Mouse (Mus musculus) lung, adult 18-20 months (tissue): ENCODE data around the gene Dennd2a.
A peak's percentile ranks its signal among the peaks of the same experiment; 100 is the strongest.

Experiments
- DNase-seq, 2 experiments: peaks; one replicate each; pipeline ENCODE4 v3.0.0; 2022; ENCODE audit warnings: mixed read lengths in 2 of 2

The Dennd2a gene

DNA sequence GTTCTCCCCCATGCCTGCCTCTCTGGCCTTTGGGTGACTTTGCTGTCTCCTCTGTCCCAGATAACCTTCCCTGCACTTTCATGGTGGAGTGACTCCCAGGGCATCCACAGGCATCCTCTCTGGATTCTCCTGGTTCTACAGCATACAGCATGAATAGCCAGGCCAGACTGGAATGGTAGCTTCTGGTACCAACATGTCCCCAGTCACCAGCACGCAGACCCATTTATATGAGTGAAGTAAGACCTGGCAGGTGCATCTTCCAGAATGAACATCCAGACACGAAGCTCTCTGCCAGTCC lies 2.1 kb downstream of the Dennd2a start:
- no peak for DNase-seq

DNA sequence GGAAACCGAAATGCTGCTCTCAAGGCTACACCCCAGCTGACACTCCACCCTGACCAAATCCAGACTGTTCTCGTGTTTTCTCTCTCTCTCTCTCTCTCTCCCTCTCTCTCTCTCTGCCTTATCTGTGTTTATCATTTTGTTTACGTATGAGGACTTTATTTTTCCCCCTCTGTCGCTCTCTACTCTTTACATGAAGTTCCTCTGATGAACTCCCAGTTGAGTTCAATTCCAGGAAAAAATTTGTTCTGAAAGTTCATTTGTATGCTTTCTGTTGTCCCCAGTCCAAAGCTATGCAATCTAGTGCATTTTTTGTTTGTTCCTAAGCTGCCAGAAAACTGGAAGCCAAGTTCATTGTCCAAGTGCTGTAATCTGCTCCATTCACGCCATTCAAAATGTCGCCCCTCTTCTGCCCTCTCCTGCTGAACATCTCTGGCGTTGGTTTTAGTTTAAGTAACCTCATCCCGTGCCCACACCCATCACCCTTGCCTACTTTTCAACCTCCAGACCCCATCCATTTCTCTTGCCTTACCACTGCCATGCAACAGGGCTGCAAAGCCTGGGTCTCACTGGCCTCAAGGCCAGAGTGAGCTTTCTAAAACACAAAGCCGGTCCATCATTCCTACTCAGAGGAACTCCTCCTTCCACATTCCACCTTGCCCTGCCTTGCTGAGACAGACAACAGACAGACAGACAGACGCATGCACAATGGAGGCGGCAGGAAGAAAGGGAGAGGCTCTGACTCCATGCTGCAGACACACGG lies 2.6 kb downstream of the Dennd2a start:
- DNase-seq, result no peak

DNA sequence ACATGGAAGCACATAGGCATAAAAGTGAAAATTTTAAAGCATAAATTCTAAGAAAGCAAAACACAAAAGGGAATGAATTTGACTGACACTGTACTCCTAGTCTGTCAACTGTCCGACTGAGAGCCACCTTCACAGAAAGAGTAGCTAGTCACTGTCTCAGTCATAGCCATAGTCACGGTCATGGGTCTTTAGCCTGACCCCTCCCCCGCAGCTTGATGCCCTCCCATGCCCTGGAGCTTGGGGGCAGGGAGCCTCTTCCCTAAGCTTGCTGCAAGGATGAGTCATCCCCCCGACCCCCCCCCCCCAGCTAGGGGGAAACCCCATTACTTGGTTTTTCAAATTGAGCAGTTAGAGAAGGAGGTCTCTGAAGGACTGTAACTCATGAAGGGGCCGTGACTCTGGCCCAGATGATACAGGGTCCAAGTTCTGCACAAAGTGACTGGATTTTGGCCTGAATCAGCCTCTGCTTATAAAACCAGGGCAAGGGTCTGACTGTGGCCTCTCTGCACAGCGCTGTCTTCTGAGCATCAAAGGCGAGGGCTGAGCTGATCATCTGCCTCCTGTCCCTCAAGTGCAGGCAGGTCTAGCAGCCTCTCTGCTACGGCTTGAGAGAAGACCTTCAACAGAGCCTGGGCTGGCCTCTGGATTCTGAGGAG lies 5.6 kb downstream of the Dennd2a start:
- DNase-seq, result no peak

DNA sequence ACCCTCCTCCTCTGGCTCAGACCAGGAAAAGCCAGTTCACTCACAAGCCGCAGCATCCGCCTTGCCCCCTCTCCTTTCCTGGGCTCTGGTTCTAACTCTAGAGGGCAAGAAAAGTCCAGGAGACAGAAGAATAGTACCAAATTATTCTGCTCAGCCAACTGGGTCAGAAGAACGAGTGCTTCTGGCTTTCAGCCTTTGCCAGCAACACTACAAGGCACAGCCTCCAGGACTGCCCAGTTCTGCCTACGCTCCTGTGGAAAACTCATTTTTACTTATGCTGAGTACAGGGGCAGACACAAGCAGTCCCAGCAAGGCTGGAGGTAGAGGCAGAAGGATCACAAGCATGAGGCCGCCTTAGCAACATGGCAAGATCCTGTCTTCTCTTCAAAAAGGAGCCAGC lies 9.6 kb downstream of the Dennd2a start:
- no peak for DNase-seq

DNA sequence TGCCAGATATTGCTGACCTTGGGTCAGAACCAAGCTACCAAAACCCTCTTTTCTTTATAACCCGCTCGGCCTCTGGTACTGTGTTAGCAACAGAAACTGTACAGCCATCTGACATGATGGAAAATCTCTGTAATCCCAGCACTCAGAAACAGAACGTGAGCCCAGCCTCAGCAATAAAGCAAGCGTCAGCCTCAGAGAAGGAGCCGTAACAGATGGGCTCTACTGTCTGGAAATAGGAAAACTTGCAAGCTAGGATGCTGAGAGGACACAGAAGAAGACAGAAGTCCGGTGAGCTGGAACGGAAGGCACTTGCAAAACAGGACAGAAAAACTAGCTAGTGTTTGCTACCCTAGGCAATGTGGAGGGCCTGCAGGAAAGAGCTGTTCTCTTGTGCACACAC lies 12.2 kb downstream of the Dennd2a start:
- no peak for DNase-seq

DNA sequence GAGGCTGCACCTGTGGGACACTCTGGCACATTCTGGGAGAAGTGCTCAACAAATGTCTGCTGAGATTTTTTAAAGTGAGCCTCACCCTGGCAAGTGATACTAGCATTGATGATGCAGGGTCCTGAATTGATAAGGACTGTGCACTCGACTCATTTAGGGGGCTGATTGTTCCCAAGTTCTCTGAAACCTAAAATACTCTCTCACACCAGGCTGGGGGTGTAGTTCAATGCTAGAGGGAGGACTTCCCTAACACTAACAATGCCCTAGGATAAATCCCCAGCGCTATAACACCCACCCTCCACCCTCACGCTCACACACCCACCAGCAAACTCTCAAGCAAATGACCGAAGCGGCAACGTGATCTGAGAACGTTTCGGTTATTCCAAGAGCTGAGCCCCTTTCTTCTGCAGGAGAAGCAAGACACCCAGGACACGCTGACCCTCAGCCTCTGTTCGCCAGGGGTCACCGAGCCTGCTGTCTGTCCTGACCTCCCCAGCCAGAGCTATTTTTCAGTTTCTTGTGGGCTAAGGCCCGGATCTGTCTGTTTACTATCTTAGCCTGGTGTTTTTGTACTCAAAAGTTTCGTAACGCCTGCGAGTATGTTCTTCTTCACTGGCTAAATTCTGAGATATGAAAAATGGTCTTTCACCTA lies 13.8 kb downstream of the Dennd2a start:
- DNase-seq, result peak in 1 of 2 experiments; percentile 54

DNA sequence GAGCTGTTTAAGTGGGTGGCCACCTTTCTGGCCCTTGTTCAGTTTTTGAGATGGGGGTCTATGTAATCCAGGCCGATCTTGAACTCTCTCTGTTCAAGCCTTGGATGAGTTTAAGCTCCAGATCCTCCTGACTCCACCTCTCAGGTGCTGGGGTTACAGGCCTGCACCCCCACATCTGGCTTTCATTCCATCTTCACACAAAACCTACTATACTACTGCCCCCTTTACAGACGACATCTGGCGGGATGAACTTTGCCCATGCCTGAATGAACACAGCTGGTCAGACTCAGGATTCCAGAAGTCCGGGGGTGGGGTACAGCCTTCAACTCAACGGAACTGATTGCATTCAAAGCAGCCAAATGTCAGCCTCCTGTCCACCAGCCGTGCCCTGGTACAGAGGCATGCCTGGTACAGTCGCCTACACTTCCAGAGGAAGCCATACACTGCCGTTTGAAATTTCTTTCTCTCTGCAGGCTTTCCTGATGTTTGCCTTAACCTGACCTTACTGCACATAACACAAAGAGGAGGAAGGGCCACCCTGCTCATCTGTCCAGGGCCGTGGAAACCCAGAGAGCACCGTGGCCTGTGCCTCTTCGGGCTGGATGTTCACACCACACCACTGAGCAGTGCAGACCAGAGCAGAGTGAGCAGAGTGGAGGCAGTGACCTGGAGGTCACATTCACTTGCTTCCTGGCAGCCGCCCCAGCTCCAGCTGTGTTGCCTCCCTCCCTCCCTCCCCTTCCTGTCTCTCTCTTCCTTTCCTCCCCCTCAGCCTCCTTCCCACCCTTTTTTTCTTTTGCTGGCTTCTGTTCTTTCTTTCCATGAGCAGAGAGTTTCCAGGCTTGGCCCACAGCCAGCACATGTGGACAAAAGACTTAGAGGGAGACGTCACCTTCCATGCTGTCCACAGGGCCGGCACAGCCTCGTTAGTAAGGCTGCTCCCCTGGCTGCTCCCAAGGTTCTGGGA lies 14.8 kb downstream of the Dennd2a start:
- peak; percentile 61 to 74 for DNase-seq

DNA sequence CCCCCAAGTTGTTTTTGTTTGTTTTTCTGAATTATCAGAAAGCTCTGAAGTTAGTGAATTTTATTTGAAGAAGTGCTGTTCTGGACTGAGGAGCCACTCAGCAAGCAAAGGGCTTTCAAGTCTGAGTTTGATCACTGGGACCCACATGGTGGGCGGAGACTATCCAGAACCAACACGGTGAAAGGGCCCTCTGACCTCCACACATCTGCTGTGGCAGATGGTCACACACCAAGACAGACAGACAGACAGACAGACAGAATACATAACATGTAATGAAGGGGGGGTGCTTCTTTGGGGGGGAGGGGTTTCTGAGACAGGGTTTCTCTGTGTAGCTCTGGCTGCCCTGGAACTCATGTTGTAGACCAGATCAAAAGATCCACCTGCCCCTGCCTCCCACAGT lies 17.1 kb downstream of the Dennd2a start:
- no peak for DNase-seq

DNA sequence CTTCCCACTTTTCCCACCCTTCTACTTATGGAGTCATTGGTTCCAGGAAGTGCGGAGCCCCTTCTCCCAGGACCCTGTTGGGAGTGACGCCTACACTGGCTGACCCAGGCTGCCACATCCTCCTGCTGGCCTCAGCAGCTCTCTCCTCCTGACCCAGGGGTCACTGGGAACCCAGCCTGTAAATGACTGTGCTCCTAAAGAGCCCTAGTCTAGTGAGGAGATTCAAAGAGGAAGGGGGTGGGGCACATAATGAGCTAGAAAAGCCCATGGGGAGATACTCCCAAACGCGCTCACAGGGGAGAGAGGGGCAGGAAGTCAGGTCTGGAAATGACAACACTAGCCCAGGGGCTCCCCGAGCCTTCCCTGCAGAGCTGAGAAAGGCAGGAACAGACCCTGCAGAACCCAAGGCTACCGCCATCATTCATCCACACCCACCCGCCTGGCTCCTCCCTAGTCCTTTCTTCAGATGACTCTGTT lies 17.9 kb downstream of the Dennd2a start:
- DNase-seq, result peak; percentile 47 to 54

DNA sequence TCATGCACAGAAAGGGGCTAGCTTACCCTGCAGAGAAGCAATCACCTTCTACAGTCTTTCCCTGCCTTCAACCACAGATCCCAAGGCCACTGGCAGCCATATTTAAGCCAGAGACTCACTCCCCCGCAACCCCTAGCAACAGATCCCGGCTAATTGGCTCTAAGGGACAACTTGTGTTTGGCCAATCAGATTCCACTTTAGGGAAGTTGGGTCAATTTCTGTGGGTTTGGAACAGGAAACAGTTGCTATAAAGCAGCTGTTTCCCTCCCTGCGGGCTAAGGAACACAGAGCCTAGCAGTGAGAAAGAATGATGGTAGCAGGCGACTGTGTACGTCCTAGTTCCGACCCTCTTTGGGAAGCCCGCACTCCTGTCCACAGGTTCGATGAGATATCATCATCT lies 19.4 kb downstream of the Dennd2a start:
- no peak for DNase-seq

DNA sequence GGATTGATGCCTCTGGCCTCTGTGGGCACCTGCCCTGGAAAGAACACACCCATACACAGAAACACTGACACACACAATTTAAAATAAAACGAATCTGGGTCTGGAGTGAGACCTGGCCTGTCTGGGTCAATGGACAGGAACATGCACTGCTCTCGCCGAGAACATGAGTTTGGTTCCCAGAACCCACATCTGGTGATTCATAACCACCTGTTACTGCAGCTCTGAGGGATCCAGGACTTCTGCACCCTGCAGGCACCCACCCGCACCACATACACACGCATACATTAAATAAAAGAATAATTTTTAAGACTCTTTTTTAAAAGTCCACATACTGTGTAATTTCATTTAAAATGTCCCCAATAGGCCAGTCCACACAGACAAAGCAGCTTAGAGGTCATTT lies 20.4 kb downstream of the Dennd2a start:
- DNase-seq, result no peak

DNA sequence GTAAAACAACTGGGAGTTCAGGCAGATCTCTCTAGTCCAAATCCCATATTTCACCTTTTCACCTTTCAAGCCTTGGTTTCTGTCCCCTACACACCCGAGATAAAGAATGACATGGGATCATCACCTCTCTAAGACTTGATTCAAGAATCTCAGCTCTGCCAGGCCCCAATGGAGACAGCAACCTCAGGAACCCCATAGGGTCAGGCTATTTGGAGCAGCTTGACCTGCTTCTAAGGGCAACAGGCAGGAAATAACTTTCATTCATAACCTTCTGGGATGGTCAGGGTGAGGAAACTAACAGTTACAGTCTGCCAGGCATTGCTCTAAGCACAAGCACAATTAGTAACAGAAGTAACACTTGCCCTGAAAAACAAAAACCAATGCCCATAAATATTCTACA lies 21.0 kb downstream of the Dennd2a start:
- no peak for DNase-seq

DNA sequence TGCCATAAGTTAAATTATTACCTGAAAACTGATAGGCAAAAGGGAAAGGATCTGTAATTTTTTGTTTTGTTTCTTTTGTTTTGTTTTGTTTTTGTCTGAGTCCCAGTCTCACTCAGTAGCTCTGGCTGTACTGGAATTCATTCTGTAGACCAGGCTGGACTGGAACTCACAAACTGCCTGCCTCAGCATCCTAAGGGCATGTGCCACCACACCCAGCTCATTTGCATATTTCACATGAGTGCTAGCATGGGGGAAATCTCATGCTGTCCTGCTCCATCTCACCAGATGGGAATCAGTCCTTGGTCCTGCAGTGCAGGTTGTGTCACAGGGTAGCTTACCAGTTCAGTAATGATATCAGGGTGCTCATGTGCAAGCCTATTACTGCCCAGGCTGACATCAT lies 22.7 kb downstream of the Dennd2a start:
- no peak for DNase-seq

DNA sequence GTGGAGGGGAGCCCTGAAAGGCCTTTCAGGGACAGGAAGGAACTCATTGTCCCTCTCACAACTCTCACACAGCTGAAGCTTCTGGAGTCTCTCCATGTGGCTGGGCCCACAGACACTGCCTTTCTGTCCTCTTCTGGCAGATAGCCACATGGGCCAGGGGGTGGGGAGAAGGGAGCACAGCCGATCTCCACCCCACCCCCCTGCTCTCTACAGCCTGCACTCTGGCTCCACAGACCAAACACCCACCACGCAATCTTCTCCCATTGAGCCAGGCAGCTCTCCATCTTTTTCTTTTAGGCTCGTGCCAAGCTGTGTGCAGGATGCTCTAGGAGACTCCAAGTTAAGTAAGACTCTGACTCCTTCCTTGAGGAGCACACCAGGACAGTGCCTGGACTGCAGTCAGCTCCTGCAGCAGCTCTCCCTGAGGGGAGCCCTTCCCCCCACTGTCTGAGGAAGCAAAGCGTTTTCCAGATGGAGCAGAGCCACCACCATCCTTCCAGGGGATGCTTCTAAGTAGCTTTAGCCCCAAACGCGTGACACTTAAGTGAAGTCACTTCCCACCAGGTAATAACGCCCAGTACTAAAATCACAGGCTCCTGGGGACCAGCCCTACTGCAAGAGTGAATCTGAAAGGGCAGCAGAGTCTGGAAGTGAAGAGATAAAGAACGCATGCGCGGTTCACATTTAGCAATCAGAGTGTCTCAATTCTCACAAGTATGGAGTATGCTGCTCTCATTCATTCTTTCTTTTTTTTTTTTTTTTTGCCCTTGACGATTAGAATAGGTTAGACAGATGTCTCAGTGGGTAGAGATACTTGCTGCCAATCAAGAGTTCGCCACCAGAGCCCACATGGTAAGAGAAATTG lies 28.8 kb downstream of the Dennd2a start:
- DNase-seq, result peak in 1 of 2 experiments; percentile 39

DNA sequence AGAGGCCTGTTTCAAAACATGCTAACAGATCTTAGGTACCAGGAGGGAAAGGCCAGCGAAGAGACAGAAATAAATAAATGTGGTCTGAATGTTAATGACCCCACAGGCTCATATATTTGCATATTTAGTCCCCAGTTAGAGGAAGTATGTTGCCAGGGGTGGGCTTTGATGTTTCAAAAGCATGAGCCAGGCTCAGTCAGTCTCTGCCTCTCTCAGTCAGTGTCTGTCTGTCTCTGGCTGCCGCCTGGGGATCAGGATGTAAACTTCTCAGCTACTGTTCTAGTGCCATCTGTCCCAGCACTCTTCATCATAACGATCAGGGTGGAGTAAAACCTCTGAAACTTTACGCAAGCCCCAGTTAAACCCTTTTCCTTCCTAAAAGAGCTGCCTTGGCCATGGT lies 29.9 kb downstream of the Dennd2a start:
- DNase-seq, result no peak

DNA sequence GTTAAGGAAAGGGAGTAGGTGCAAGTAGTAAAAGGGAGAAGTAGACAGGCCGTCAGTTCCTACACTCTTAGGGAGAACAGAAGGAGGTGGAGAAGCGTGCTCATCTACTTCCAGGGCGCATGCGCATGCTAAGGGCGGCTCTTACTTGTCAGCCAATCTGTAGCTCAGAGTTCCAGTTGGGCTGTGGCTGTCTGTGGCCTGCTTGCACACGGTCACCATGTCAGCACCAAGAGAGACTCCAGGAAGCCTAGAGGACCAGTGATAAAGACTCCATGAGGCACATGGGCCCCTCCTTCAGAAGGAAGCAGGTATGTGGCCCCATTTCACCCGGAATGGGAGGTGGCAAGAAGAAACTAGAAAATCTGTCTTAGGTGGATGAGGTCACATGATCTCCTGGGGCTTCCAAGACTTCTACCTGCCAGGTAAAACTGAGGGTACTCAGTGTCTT lies 30.3 kb downstream of the Dennd2a start:
- DNase-seq, result peak; percentile 36 to 43

DNA sequence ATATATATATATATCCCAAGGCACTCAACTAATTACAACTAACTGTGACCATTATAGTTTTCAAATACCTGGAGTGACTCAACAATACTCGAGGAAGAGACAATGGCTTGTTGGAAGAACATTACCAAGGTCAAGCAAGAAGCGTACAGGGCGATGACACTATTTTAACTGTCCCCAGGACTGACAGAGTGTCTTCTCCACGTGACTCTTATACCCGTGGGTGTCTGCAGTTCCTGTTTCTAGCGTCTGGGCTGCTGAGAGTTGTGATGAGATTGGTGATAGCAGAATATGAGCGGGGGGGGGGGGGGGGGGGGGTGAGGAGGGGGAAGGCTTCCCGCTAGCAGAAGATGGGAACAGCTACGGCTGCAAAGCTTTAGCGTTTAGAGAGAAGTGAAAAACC lies 30.9 kb downstream of the Dennd2a start:
- DNase-seq, result no peak

DNA sequence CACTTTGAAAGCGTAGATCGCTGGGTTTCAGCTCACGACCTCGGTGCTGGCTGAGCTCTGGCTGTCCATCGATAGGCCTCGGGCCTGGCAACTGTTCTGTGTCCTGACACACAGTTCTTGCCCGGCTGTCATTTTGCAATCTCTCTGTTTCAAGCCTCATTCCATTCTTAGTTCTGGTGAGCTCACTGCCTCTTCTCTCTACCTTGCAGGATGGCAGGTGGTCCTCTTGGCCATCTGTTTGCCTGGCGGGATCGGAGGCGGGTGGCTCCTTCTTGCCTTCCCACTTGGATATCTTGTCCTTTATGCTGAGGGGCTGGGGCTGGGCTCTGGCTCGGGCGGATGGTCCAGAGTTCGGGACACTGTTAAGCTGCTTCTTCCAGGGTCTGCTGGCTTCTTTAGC lies 34.5 kb downstream of the Dennd2a start:
- DNase-seq, result no peak

DNA sequence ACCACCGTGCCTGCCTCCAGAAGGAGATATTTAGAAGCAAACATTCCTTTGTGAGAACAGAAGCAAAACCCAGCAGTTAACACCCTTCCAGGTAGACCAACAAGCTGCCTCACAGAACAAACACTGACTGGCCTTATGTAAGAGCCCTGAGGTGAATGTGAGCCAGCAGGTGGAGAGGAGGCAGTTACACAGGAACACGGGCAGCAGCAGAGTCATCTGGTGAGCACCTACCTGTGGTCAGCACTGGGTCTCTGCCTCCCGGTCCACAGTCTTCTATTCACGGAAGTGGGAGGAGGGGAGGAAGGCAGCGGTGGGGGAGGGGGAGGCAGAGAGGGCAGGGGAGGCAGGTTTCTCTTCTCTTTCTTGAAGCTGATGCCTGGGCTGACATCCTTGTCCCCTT lies 35.2 kb downstream of the Dennd2a start:
- peak; percentile 75 to 83 for DNase-seq

DNA sequence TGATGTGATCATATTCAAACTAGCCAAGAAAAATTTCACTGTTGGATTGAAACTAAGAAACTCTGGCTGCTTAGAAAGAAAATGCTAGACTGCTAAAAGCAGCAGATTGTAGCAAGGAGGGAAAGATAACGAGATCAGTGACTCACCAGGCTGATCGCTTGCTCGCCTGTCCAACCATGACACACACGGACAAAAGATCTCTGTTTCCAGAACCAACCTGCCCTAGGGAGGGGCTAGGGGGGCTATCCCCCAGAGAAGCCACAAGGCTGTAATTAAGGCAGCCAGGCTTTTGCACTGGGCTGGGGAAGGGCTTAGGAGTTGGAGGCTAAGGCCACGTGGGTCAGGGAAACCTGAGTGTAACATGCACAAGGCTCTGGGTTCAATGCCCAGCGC lies 41.9 kb downstream of the Dennd2a start:
- DNase-seq, result no peak

DNA sequence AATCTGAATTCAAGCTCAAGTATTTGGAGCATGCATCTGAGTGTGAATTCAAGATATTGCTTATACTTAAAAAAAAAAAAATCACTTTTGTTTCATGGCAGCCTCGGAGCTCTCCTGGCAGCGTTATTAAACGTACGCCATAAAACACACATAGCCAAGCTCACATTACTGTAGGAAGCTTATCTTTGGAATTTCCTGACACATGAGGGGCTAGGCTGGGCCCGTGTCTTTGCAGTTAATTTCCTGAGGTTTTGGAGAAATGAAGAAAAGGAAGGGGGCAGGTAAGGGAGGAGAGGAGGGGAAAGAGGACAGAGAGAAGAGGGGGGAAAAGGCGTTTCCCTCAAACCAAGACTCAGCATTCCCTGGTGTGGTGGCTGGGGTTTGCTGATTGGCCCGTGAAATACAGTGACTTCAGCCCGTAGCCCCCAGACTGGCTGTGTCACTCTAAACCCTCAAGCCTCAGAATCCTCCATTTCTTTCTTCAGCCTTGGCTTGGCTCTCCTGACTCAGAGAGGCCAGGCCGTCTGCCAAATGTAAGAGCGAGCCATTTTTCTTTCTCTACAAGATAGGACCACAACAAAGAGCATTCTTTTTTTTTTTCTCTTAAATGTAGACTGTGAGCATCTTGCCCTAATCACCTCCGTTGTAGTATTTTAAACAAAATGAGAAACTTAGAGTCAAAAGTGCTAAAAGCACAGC lies 42.5 kb downstream of the Dennd2a start:
- no peak for DNase-seq
